Mouse (Mus musculus): ENCODE measurements at regions not wholly inside any gene's neighbourhood (a gene's known extent, or its start where the extent isn't known, plus 50 kb on each side); places are given as distances from the start of the nearest gene placed in this dataset.
A peak's percentile ranks its signal among the peaks of the same experiment; 100 is the strongest.

GRCm38 (mm10) chr4:54611990-54612980, 332.6 kb upstream of the Zfp462 start:
- no peak for DNase-seq

- no peak for DNase-seq
These were observed 331.8 kb upstream of the Zfp462 start for GRCm38 (mm10) chr4:54613076-54613475.

DNA sequence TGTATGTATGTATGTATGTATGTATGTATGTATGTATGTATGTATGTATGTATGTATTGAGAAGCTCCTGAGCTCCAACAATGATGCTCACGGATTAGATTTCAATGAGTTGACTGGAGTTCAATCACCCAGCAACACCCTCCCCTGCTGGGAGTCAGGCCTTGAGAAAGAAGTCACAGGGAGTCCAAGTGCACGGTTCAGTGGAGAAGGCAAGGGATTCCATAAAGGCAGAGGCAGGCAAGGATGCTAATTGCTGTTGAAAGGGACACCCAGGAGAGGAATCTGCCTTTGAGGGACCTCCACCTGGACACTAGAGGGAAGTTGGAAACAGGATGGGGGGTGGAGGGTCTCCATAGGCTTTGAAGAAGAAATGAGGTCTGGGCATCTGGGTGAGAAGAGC, 331.2 kb upstream of the Zfp462 start:
- DNase-seq = no peak

GRCm38 (mm10) chr4:54615886-54616285, 329.0 kb upstream of the Zfp462 start:
- no peak for DNase-seq

DNA sequence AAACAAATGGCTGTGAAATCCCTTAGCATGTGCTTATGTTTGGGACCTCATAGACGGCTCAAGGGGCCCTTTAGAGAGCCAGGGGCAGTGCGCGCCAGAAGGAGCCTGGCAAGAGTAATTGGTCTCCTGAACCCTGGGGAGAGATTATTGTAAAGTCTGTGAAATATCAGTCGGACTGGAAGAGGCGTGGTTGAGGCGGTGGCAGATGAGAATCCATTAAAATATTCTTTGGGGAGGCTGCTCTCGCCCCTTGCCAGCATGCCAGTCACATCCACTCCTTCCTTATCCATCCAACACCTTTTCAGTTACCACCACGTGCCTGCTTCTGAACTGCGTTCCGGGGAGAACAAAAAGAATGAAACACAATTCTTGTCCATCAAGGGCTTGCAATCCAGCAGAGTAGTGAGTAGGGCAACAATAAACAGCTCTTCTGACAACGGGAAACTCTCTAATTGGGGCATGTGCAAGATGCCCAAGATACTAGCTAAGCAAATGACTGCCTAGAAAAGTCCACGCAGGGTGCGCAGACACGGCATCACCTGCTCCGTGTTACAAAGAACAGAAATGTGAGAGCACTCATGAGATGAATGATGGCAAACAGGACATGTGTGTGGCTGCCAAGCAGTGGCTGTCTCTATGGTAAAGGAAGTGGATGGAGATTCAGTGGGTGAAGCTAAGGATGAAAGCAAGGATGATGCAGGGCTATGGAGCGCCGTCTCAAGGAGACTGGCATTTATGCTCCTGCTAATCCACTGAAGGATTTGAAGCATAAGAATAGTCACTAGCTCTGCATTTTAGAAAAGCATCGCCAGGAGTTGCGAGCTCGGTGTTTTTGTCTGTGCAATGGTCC, 320.6 kb upstream of the Zfp462 start:
- no peak for DNase-seq

DNA sequence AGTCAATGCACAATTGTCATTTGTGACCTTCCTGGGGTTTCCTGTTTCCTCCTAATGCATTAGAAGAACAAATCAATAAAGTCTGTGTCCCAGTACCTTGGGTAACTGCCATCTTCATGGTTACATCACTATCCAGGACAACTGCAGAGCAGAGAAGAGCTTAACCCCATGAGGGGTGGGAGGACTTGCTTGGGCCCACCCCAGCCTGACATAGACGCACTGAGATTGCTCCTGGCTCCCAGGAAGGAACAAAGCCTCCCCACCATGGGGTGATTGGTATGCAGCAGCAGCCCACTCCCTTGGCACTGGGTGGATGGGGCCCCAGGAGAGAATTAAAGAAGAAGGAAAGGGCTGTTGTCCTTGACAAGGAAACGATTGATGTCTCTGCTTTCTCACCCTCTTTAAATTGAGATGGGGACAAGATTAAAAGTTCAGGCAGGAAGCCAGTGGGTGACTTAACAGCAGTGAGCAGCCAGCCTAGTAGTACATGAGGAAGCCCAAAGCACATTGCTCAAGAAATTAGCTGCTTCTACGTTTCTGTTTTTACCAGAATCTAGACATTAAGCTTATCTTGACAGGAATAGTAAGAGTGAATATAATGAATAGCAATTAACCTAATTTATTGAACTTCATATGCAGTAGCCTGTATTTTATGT, 307.7 kb upstream of the Zfp462 start:
- DNase-seq = peak in 1 of 2 experiments; percentile 17

DNA sequence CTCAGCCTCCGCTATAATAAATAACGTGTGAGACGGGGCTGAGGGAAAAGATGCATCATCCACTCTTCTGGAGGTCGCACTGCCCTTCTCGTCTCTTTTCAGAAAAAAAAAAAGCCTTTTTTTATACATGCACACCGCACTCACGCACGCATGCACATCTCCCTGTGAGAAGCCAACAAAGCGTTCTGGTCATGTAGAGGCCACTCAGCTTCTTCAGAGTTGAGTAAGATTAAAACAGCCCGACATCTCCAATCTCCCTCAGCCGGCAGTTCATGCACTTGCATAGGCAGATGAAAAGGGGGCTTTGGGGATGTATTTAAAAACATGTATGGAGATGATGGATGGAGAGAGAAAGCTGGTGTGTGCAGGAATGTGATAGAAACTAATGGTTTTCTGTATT, 298.8 kb upstream of the Zfp462 start:
- DNase-seq = no peak

- peak; percentile 22 to 30 for DNase-seq
These were observed 298.4 kb upstream of the Zfp462 start for GRCm38 (mm10) chr4:54646459-54646858.

DNA sequence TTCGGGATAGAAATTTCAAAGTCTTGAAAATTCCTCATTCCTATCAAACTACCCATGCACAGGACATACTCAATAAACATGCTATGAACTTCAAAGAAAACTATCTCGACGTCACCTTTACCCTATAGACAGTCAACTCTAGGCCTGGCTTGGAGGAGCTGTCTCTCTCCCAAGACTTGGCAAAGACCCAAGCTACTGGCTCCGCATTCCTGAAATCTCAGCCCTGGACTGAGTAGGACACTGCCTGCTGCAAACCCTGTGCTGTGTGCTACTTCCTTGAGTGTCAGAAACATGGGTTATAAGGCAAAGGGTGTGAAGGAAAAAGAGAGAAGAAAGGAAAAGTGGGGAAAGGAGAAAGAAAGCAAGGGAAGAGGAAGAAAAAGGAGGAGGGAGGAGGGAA, 296.6 kb upstream of the Zfp462 start:
- DNase-seq = no peak

GRCm38 (mm10) chr4:54651646-54652110, 293.2 kb upstream of the Zfp462 start:
- DNase-seq = no peak

DNA sequence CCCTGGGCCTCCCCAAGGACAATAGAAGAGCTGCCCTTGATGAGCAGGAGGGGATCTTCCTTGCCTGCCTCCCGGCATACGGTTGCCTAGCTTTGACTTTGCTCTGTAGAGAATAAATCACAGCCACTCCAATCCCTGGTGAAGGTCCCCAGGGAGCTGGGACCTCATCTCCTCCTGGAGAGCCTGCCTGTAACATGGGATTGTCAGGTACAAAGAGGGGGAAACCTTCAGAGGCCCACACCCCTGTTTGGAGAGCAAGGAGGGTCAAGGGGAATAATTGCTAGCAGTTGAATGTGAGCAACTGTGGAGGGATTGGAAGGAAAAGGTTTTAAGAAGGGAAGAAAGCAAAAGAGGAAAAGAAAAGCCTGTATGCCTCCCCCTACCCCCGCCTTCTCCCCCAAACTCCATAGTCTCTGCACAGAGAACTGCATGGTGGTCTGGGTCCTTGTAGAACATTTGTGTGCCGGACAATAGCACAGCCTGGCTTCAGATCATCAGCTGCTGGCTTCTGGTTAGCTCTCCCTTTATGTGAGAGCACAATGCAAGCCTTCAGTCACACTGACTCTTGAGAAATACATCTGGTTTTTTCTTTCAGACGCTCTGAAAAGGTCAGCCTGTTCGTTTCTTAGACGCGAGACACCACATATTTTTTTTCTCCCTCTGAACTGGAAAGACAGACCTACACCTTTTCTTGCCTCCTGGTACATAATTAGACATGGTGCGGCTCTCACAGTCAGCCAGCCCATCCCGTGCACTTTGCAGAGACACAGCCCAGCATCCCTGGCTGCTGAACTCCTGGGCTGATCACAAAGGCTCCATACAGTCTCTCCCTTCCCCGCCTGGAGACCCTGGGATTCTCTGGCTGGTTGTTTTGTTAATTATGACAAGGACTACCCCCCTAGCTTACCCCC, 292.5 kb upstream of the Zfp462 start:
- DNase-seq = no peak

DNA sequence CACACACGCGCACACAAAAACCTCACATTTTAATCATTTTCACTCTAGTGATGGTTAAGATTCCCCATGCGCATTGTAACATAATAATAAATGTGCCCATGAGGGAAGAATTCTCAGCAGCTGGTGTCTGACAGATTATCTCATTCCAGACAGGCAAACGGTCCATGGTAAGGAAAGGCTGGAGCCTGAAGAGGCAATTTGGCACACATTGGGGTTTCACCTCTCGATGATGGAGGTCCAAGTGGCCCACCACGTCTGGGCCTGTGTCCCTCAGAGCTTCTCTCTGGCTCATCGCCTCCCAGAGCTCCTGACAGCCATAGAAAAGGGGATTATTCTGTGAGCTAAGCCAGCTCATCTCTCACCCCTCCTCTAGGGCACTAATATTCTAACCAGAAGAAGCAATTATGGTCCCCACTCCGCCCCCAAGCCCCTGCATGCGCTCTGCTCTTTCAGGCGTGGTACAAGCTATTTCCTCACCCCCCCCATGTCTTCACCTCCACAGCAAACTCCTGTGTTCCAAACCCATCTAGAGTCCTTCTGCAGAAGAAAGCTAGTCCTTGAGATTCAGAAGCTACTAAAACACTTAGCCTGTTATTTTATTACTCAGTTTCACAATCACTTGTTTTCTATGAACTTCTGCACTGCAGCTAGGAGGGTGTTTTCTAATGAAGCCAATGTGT, 291.6 kb upstream of the Zfp462 start:
- no peak for DNase-seq
